Mouse (Mus musculus): ENCODE results near the gene Hepacam2. TPM values are rescaled to one million over a fixed set of nuclear protein-coding genes. Genes with fewer than 3 reads are reported as not detected.

Gene Hepacam2
- total RNA-seq (2023), result 0.85 TPM

GRCm38 (mm10) chr6:3498162-3498848 is at the start of gene Hepacam2, which contains the start of gene Vps50:
Hepacam2 (minus strand) TSS chr6:3498298.
Vps50 (plus strand) TSS chr6:3498382.

Other genes starting within 250 kb of the Hepacam2 start
- gene Samd9l, start 98.7 kb downstream of the Hepacam2 start, total RNA-seq (2023), result 57.7 TPM
- gene Vps50, start 84 bp upstream of the Hepacam2 start, total RNA-seq (2023), result 25.9 TPM